Mouse (Mus musculus): ENCODE data around the gene Eif2b2.

DNA sequence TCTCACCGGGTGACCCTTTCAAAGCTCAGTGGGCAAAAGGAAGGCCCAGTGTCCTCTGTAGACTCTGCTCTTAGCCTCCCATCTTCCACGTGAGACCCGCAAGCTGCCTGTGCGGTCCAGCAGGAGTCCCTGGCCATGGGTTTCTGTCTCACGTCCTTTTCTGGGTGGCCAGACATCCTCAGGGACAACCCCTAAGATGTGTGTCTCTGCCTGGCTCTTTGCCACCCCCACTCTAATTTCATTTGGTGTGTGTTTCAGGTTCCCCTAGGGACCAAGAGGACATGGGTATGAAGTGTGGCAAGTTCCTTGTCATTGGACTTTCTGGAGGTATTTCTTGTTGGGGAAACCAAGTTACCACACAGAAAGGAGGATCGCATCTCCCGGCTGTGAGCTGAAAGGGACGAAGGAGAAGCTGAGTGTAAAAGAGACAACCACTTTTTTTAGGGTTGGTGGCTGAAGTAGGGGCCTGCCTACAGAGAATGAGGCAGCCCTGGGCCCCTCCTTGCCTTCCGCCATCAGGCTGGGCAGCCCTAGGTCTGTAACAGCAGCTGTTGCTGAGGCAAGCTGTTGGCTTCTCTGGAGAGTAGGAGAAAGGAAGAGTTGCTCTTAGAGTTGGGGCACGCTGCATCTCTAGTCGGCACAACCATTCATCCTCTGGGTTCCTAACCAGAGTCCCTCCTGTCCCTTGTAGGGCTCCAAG is 25.2 kb upstream of the Eif2b2 start:
- TF ChIP-seq CTCF (IDR thresholded peaks at IDR 0.05; ENCODE audit: control insufficient read depth, insufficient read depth, insufficient read length) (no peak), MAX (IDR thresholded peaks at IDR 0.05) (no peak), USF1 (IDR thresholded peaks at IDR 0.05; ENCODE audit: low read depth) (no peak), CEBPB (IDR thresholded peaks at IDR 0.05; ENCODE audit: low read depth) (no peak), MYOD1 (IDR thresholded peaks at IDR 0.05; ENCODE audit: control insufficient read depth, insufficient read length, low read depth) (no peak), MYOG (IDR thresholded peaks at IDR 0.05; ENCODE audit: control insufficient read depth, extremely low read depth, insufficient read length) (no peak), FOSL1 (IDR thresholded peaks at IDR 0.05; ENCODE audit: insufficient read depth, low read length, poor library complexity, severe bottlenecking) (no peak)

All from C2C12 (cell line).